Mouse (Mus musculus) forelimb bud, embryonic 11.5 days (tissue): ENCODE measurements around the gene G3bp1.
A peak's percentile ranks its signal among the peaks of the same experiment; 100 is the strongest.

ENCODE experiments used
- DNase-seq: peaks from one replicate; pipeline ENCODE4 v3.0.0-alpha.2; 2012; ENCODE audit warnings: low read depth, low spot score

The G3bp1 gene

DNA sequence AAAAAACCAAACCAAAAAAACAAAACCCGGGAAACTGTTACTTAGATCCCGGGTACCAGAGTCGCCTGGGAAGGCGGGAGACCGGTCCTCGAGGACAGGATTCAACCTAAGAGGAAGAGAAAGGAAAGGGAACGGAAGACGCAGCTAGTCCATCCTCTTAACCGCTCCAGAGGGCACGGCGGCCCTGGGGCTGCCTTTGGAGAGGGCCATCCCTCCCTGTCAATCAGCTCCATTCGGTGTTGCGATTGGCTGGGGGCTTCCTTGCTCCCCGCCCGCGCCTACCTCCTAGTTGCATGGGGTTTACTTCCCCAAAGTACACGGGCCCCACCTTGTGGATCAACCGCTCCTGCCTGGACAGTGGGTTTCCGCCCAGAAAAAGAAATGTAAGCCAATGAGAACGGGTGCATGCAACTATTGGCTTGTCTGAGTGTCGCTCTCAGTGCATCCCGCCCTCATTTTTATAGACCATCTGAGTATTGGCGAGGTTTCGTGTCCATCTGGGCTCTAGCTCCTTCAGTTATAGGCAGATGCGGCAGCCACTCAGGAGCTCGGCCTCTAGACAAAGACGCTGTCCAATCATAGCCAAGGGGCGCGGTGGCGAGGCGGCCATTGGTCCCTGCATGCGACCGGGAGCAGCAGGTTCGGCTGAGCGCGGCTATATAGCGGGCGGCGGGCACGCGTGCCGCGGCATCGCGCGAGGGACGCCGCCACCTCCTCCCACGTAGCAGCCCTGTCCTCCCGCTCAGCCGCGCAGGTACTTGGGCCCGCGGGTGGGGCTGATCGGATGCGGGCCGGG, at the start of gene G3bp1:
G3bp1 (plus strand) TSS at position 638 of the 796 bp plus-strand sequence.
- peak; percentile 99 for DNase-seq

DNA sequence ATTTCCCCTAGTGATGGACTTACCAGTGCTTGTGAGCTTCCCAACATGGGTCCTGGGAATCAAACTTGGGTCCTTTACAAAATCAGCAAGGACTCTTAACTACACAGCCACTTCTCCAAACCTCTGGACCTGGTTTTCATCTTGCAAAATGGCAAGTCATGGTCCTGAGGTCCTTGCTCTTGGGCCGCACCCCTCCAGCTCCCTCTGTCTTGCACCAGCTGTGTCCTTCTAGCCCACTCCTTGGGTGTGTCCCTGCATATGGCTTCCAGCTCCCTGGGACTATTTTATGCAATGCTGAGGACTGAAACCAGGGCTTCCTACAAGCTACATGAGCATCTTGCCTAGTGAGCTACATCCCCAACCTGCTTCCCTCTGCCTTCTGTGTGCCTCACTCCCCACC, 46.5 kb upstream of the G3bp1 start, which contains the start of gene Sparc:
Sparc (minus strand) TSS at position 206 of the 400 bp plus-strand sequence.
- no peak for DNase-seq

DNA sequence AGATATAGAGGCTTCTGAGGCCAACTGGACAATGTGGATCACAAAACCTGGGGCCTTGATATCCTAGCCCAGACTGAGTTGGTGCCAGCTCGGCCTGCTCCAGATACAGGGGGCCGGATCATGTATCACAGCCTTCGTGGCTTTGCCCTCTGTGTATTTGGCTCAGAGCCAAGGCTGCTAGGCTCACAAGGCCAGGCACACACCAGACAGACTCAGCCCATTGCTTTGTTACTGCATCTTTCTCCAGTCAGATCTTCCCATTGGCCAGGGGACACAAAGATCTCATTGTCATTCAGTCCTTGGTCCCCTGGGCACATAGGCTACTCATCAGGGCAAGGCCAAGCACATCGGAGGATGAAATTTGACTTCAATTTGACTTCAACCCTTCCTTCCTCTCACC, 45.7 kb upstream of the G3bp1 start:
- peak; percentile 59 for DNase-seq

DNA sequence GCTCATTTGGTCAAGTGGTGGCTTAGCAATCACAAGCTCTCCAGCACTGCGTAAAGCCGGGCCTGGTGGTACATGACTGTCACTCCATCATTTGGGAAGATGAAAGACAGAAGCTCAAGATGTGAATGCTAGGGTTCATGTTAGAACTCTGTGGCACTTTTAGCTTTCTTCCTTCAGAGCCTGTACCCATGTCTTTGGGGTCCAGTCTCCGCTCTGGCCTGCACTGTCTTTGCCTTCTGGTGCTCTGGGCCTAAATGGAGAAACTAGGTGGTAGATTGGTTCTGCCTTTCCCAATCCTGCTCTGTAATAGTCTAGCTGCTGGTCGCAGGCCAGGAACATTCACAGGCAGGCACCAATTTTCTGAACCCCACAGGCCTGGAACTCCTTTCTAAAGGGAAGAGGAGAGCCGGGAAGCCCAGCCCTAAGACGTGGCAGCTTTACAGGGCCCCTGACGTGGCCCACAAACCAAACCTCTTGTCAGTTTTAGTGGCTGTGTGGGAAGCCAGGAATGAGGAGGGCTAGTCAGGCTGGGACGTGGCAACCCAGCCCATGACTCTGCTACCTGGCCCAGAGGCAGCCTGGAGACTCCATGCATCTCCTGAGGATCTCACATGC, 44.6 kb upstream of the G3bp1 start:
- no peak for DNase-seq

DNA sequence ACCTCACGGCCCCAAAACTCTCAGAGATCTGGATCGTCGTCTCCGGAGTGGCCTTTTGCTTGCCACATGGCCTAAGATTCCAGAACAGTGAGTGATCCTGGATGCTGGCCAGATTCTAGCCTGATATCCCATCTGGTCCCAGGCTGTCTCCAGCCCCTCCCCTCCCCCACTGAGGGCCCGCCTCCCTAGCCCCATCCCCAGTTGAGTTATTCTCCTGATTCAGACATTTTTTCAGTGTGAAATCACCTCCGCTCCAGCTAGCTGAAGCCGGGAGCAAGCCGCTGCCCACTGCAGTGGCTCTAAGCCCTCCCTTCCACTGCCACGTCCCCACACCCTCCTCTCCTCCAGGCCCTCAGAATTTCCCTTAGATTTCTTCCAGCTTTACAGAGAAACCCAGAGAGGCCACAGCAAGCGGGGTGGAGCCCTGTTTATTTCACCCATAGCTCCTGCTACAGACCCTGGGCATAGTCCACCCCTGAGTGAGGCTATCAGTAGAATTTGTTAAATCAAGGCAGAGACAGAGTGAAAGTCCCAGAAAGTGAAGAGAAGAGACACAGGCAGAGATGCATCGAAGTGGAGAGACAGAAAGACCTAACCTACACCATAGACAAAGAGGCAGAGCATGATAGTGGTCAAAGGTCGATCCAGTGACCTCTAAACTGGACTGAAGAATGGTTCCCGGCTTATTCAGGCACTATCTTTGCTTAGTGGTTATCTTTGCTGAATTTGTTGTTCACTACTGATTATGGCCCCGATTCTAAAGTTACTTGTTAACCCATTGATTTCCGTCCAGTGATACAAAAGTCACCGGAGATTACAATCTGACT, 41.1 kb upstream of the G3bp1 start:
- DNase-seq, result peak; percentile 79

DNA sequence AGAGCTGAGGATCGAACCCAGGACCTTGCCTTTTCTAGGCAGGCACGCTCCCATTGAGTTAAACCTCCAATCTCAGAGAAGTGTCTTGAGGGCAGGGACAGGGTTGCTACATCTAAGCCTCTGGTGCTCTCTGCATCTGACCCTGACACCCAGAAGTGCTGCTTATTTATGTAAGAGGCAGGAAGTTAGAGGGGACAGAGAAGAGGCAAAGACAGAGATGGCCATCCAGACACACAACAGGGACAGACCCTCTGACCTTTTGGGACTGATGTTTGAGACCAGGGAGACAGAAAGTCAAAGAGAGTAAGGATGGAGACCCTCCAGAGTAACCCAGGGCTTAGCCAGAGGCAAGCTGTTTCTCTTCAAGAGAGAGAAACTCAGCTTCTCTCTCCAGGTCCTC, 39.5 kb upstream of the G3bp1 start:
- no peak for DNase-seq

DNA sequence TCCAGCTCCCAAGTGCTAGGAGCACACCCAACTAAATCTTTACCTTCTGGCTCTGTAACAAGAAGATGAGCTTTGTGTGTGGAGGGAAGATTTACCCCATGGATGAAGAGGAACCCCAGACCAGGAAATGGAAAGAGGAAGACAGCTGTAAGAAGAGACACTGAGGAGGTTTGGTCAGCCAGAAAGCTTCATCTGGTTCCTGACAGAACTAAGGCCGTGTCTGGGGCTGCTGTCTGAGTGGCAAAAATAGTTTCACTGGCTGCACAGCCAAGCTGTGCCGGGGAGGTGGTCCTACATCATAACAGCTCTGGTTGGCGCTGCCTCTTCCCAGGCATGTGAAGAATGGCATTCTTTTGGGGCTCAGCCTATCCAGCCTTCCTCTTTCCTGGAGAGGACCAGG, 36.5 kb upstream of the G3bp1 start:
- no peak for DNase-seq

DNA sequence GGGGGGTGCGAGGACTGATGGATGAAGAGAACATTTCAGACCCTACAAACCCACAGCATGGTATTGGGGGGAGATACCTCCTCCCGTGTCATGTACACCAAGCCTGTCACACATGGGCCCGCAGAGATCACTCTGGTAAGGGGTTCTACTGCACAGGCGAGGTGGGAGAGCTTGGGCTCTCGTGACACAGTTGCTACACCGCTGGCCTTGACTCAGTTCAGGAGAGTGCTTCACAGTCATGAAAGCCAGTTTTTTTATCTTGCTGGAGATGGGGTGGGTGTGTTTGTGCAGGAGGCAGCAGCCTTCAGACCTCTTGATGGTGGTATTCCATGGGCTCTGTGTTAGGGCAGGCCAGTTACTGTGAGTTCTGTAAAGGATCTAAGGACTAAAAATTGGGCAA, 33.4 kb upstream of the G3bp1 start:
- DNase-seq, result no peak

DNA sequence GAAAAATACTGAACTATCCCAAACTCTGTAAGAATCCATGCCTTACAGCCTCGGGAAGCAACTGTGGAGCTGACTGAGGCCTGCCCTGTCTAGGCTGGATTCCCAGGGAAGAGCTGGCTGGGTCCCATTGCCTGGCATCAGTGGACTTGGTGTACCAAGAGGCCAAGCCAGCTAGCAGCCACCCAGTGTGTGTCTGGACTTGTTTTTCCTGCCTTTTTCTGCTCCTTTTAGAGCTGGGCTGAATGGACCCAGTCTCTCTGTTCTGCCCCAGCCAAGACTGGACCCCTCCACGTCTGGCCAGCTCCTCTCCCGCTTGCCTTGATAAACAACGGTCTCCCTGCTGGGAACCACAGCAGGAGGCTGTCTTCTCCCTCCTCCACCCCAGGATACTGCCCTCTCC, 31.5 kb upstream of the G3bp1 start:
- DNase-seq, result no peak

DNA sequence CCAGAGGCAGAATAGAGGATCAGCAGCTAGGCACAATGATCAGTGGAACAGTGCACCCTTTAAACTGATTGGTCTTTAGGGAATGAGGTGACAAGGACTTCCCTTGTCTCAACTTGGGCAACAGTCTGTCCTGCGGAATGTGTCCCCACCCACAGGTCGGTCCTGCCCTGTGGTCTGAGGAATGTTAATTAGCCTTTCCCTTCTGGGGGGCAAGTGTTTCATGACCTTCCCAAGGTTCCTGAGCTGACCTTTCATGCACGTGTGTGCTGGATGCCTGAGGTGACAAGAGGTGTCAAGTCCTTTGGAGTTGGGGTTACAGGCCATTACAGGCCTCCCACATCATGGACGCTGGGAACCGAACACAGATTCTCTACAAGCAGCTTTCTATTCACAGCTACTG, 29.8 kb upstream of the G3bp1 start:
- no peak for DNase-seq

DNA sequence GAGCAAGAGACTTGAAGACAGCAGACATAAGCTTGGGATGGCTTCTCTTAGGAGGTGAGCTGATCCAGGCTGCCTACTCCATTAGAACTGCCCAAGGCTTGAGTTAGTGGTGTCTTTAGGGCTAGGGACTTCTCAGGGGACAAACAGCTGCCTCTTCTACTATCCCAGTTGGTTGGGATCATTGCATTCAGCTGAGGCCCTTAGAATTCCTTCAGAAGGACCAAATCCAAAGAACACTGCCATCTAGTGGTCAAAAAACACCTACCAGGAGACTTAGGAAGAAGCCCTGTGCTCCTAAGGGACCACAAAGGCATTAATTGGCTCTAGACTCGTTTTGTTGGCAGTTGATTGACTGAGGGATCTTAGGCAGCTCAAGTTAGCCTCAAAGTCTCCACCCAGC, 24.7 kb upstream of the G3bp1 start:
- DNase-seq, result peak; percentile 79

DNA sequence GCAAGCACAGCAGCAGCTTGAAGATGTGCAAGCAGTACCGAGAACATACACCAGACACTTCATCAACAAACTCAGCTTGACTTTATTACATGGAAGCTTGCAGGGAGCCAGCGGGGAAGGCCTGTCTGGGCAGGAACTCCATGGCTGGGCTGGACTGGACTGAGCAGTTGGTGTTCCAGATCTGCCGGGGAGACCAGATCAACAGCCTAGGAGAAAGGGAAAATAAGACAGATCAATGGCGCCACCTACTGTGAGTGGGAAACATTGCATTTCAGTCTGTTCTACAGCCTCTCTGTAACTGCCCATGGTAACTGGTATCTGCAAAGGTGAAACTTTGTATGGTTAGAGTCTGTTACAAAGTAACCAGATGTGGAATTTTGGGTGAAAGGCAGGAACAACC, 22.9 kb upstream of the G3bp1 start:
- peak; percentile 82 for DNase-seq

DNA sequence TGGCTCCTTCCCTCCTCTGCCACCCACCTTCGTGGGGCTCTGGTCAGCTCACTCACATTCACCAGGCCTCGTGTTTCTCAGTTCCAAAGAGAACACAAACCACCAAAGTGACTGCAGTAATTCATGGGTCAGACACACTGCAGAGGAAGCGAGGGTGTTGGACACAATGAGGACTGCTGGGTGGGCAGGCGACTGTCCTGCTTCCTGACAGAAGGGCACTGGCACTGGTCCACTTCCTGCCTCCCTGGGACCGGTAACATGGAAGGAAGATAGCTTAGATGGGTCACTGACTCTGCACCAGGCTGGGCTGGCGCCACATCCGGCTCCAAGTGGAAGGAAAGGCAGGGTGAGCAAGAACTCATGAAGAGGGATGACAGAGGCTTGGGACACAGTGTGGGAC, 20.0 kb upstream of the G3bp1 start:
- DNase-seq, result no peak

DNA sequence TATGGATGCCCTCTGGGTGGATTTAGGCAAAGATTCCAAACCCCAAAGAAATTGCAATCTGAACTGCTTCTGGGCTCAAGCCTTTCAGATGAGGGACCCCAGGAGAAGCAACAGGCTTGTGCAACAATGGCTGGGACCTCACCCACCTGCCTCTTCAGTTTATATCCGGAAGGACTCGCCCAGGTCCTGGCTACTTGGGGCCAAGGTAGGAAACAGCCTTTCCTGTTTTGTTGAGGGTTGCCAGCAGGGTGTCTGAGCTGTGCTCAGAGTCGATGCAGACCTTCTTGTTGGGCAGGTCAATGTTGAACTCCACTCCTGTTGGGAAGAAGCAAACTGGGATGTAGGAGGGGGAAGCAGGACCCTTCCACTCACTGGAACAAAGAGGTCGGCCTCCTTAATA, 19.2 kb upstream of the G3bp1 start:
- DNase-seq, result no peak

DNA sequence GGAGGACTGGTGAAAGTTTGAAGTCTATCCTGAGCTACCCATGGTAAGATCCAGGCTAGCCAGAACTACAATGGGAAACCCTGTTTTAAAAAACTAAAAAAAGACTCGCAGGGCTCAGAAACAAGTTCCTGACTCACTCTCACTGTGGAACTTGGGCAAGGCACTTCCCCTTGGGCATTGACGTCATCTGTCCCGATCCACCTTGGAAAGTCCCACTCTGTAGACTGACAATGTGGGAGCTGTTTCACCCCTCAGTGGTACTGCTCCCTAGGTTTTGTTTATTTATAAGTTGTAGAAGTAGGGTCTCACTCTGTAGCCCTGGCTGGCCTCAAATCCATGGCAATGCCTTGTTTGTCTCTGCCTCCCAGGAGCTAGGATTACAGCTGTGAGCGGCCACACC, 15.8 kb upstream of the G3bp1 start:
- DNase-seq, result no peak

DNA sequence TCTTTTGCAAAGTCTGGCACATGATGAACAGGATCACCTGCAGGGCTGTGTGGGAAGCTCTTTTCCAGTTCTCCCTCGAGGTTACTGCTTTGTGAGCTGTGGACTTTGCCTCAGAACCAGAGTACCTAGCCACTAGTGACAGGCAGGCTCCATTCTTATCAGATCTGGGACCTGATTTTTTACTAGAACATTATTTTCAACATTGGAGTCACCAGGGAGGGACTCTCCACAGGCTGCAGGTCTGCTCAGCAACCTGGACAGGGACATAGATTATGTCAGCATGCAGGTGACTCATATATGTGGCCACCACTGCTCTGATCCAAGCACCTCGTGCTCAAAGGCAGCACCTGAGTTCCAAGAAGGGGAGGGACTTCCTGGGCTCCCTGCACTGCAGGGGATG, 14.3 kb upstream of the G3bp1 start:
- DNase-seq, result no peak

DNA sequence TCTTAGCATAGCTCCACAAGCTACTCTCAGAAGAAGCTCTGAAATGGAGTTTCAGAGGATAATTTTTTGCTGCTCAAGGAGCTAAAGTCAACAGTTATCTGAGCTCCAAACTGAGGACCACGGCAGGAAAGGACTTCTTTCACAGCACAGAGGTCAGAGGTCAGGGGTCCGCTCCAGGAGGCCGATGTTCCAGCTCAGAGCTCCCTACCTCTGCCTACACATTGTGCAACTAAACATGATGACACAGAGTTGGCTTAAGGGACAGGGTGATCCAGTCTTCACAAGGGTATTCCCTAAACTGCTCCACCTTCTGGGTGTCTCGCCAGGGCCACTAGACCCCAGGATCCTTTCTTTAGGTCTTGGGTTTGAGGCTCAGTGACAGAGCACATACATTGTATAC, 11.0 kb upstream of the G3bp1 start:
- no peak for DNase-seq

DNA sequence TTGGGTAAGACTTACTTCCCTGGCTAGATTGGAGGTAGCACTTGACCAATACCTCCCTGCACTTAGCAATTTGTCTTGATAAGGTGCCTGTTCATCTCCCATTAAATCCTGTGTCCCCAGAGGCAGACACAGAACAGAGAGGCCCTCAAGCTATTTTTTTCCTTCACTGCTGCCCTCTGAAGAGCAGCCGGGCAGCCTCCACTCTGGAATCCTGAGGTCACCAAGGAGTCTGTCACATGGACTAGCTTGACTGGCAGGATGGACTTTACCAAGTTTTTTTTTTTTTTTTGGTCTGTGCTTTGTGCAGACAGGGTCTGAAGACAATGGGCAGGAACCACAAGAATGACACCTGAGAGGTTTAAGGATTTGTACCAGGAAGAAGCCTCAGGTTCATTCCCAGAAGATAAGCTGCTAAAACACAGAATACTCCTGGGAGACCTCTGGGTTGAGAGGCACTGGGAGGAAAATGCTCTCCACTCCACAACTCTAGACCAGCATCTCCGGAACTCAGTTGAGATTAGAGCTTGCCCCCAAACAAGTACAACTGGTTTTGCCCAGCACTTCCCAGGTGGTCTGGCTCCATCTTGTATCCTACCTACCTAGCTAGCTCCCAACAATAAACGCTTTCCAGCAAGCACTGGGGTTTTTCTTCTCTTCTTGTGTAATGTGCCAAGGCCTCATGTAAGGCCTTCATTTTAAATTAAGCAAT, 9.5 kb upstream of the G3bp1 start:
- DNase-seq, result no peak

DNA sequence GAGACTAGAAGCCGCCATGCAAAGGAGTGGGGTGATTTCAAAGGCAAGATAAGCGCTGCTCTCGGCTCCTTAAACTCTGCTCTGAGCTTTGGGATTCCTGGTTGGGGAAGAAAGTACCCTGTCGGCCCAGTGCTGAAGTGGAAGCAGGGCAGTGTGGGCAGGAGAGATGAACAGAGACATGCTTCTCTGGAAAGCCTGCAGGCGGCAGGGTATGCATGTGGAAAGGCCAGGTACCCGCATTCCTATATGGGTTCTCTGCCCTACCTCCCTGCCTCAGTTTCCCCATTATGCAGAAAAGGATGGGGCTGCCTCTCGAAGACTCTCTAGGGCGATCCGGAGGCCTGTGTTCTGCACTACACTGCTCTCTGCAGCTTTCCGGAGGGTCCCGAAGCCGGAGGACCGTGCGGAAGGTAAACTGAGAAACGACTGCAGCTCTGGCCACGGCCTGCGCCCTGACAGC, 8.9 kb upstream of the G3bp1 start:
- DNase-seq, result no peak

DNA sequence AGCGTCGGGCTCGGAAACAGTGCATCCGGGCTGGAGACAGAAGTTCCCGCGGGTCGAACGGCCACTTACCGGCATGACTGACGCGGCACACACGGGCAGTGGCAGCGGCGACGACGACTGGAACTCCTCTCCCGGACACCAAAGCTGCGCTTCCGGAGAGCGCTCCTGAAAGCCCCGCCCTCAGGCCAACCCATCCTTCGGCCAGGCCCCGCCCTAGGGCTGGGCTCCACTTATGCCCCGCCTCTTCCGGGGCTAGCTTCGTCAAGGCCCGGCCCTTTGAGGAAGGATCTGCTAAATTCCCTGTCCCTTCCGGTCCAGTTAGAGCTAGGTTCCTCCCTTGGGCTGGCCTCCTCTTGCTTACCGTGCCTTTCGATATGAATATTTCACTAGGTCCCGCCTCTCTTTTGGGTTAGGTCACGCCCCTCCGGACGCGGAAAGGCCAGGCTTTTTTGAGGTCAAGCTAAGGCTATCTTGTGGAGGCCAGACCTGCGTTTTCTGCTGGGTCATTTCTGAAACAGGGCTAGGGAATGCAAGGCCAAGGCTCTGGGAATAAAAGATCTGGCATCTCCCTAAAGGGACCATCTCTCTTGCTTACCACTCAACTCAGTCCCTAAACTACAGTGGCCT, 8.4 kb upstream of the G3bp1 start, which contains the start of gene Atox1:
Atox1 (minus strand) TSS at position 221 of the 627 bp plus-strand sequence.
- peak; percentile 94 for DNase-seq

DNA sequence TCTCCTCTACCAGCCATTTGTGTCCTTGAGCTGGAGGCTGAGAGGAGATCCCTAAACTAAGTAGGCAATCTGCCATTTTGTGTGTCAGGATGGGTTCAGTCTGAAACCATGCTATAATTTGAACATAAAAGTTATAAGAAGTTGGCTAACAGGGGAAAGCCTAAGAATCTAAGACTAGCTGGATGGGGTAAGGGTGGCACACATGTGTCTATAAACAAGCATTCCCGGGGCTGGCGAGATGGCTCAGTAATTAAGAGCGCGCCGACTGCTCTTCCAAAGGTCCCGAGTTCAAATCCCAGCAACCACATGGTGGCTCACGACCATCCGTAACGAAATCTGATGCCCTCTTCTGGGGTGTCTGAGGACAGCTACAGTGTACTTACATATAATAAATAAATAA, 7.3 kb upstream of the G3bp1 start:
- DNase-seq, result no peak
